Mouse (Mus musculus): ENCODE data around the gene Zfp770.

The Zfp770 gene

GRCm38 (mm10) chr2:114144915-114145314, 56.4 kb downstream of the Zfp770 start:
- in situ Hi-C loops (cut with MboI; ENCODE audit: low sequenced_read_pairs) = no loop called here

GRCm38 (mm10) chr2:114143842-114144241, 57.4 kb downstream of the Zfp770 start:
- in situ Hi-C loops (cut with MboI; ENCODE audit: low sequenced_read_pairs) = no loop called here
